Mouse (Mus musculus): Measurements from ENCODE around the gene Cxcr5.

Cxcr5 gene

GRCm38 (mm10) chr9:44561597-44561996, at the start of gene Cxcr5:
TSS of gene Cxcr5 (minus strand) at chr9:44561877.
- DNase-seq (ENCODE audit: low spot score in 2 of 2) = no peak

GRCm38 (mm10) chr9:44610371-44610770, 48.7 kb upstream of the Cxcr5 start:
- DNase-seq (ENCODE audit: low spot score in 2 of 2) = no peak

- no peak for DNase-seq (ENCODE audit: low spot score in 2 of 2)
These were observed 45.6 kb upstream of the Cxcr5 start for GRCm38 (mm10) chr9:44607306-44607705.

GRCm38 (mm10) chr9:44606646-44607045, 45.0 kb upstream of the Cxcr5 start:
- DNase-seq (ENCODE audit: low spot score in 2 of 2) = no peak

- peak in 1 of 2 experiments; percentile 22 for DNase-seq (ENCODE audit: low spot score in 2 of 2)
These were observed 44.0 kb upstream of the Cxcr5 start for GRCm38 (mm10) chr9:44605616-44606165.

GRCm38 (mm10) chr9:44604779-44605615, 43.3 kb upstream of the Cxcr5 start, which contains the start of gene Ddx6:
TSS of gene Ddx6 (plus strand) at chr9:44604892.
- peak; percentile 72 to 75 for DNase-seq (ENCODE audit: low spot score in 2 of 2)

- DNase-seq (ENCODE audit: low spot score in 2 of 2) = peak; percentile 73 to 81
These were observed 42.7 kb upstream of the Cxcr5 start for GRCm38 (mm10) chr9:44604290-44604778.

GRCm38 (mm10) chr9:44603454-44604289, 42.0 kb upstream of the Cxcr5 start:
- DNase-seq (ENCODE audit: low spot score in 2 of 2) = peak; percentile 48 to 62

GRCm38 (mm10) chr9:44602766-44603165, 41.1 kb upstream of the Cxcr5 start:
- DNase-seq (ENCODE audit: low spot score in 2 of 2) = no peak

GRCm38 (mm10) chr9:44600801-44601200, 39.1 kb upstream of the Cxcr5 start:
- DNase-seq (ENCODE audit: low spot score in 2 of 2) = no peak

GRCm38 (mm10) chr9:44599616-44600015, 37.9 kb upstream of the Cxcr5 start:
- DNase-seq (ENCODE audit: low spot score in 2 of 2) = no peak

- DNase-seq (ENCODE audit: low spot score in 2 of 2) = no peak
These were observed 37.3 kb upstream of the Cxcr5 start for GRCm38 (mm10) chr9:44598899-44599495.

GRCm38 (mm10) chr9:44597742-44598141, 36.1 kb upstream of the Cxcr5 start:
- DNase-seq (ENCODE audit: low spot score in 2 of 2) = no peak

GRCm38 (mm10) chr9:44595537-44595930, 33.9 kb upstream of the Cxcr5 start:
- DNase-seq (ENCODE audit: low spot score in 2 of 2) = no peak

- DNase-seq (ENCODE audit: low spot score in 2 of 2) = no peak
These were observed 33.3 kb upstream of the Cxcr5 start for GRCm38 (mm10) chr9:44594901-44595536.

GRCm38 (mm10) chr9:44593886-44594285, 32.2 kb upstream of the Cxcr5 start:
- DNase-seq (ENCODE audit: low spot score in 2 of 2) = no peak

GRCm38 (mm10) chr9:44593221-44593620, 31.5 kb upstream of the Cxcr5 start:
- DNase-seq (ENCODE audit: low spot score in 2 of 2) = no peak

GRCm38 (mm10) chr9:44591595-44592188, 30.0 kb upstream of the Cxcr5 start:
- DNase-seq (ENCODE audit: low spot score in 2 of 2) = no peak

GRCm38 (mm10) chr9:44590969-44591368, 29.3 kb upstream of the Cxcr5 start:
- no peak for DNase-seq (ENCODE audit: low spot score in 2 of 2)

- DNase-seq (ENCODE audit: low spot score in 2 of 2) = no peak
These were observed 27.4 kb upstream of the Cxcr5 start for GRCm38 (mm10) chr9:44589095-44589494.

- no peak for DNase-seq (ENCODE audit: low spot score in 2 of 2)
These were observed 26.9 kb upstream of the Cxcr5 start for GRCm38 (mm10) chr9:44588605-44589004.
